Mouse (Mus musculus) neural tube, embryonic 11.5 days (tissue): ENCODE measurements at regions not wholly inside any gene's neighbourhood (a gene's known extent, or its start where the extent isn't known, plus 50 kb on each side); places are given as distances from the start of the nearest gene placed in this dataset.

Experiments used
- ATAC-seq: fragments of 200-750 bp; cut with Nextera tagmentation; 2 replicates; pipeline ENCODE4 v1.8.0; 2017; ENCODE audit warnings: moderate number of reproducible peaks, mild to moderate bottlenecking, moderate TSS enrichment, moderate library complexity; ENCODE audit not compliant: insufficient read depth, low FRiP score, low TSS enrichment
- DNase-seq: peaks from one replicate; pipeline ENCODE4 v3.0.0-alpha.2; 2015; ENCODE audit warnings: low spot score
- H3K27ac ChIP-seq: fragments of 300-500 bp; sonication (generic); 2 replicates; pipeline ENCODE4 v1.5.1; 2014; ENCODE audit warnings: low read depth, mild to moderate bottlenecking, low read length
- H3K27me3 ChIP-seq: fragments of 300-500 bp; sonication (generic); 2 replicates; pipeline ENCODE4 v1.6.1; 2014; ENCODE audit warnings: mild to moderate bottlenecking, low read length, mixed read lengths; ENCODE audit not compliant: control insufficient read depth, insufficient read depth
- H3K36me3 ChIP-seq: fragments of 300-500 bp; sonication (generic); 2 replicates; pipeline ENCODE4 v1.6.1; 2014; ENCODE audit warnings: mild to moderate bottlenecking, low read length, moderate library complexity, mixed read lengths; ENCODE audit not compliant: control insufficient read depth, insufficient read depth
- H3K4me1 ChIP-seq: fragments of 300-500 bp; sonication (generic); 2 replicates; pipeline ENCODE4 v1.6.1; 2014; ENCODE audit warnings: low read length, mixed read lengths; ENCODE audit not compliant: control insufficient read depth, insufficient read depth
- H3K4me2 ChIP-seq: fragments of 300-500 bp; sonication (generic); 2 replicates; pipeline ENCODE4 v1.6.1; 2014; ENCODE audit warnings: low read depth, mild to moderate bottlenecking, moderate library complexity
- H3K4me3 ChIP-seq: fragments of 300-500 bp; sonication (generic); 2 replicates; pipeline ENCODE4 v1.5.1; 2014; ENCODE audit warnings: low read depth, low read length
- H3K9ac ChIP-seq: fragments of 300-500 bp; sonication (generic); 2 replicates; pipeline ENCODE4 v1.6.1; 2014; ENCODE audit warnings: mild to moderate bottlenecking, low read length
- H3K9me3 ChIP-seq: fragments of 300-500 bp; sonication (generic); 2 replicates; pipeline ENCODE4 v1.6.1; 2016; ENCODE audit warnings: low read length; ENCODE audit not compliant: control insufficient read depth
- WGBS: fragments of 180-500 bp; shearing (Covaris S2); extraction: QIAGEN DNeasy Blood & Tissue Kit; methylation state at CpG from one replicate; pipeline ENCODE4 v1.1.7; 2014; 5-methylcytosine and 5-hydroxymethylcytosine counted together

DNA sequence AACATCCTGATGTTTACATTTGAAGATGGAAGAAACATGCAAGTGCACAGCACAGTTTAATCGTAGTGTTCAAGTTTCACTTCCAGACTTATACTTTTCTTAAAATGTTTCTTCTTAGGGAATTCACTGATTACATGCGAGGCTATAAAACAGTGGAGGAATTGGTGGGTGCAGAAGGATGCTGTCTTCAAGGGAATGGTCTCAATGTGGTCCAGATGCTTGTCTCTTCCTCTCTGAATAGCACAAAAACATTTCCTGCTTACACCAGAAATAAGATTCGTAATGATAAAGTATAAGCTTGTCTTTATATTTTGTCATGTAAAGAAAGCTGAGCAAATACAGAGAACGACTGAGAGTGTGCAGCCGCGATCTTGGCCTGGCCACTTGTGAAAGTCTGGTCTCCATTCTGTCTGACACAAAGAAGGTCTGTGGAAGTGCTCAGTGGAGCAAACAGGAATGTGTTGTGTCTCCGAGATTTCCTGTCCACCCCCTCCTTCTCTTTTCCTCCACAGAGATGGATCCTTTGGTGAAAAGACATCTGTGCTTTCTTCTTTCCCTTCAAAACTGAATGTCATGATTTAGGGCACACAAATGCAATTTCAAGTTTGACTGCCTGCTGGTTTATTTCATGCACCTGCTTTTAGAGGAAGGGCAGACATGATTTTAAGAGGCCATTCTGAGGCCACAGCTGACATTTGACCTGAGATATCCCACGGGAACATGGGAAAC lies 346.1 kb upstream of the Rgmb start:
- ATAC-seq (peak; percentile 79; the same call in 1 of the 2 replicates), DNase-seq (peak; percentile 44)
- no peaks in the 10 kb centered on the region for H3K9me3 ChIP-seq
- H3K36me3 ChIP-seq = no peaks in the 10 kb centered on the region
- 28% methylated on average over 8 of the region's 8 CpGs for WGBS
- no peak overlapping the region for H3K4me2 ChIP-seq
- no peaks in the 10 kb centered on the region for H3K27me3 ChIP-seq
- H3K27ac ChIP-seq = peak overlapping the region; percentile 3
- H3K4me1 ChIP-seq = 0 out of 2 replicates have a peak, but pooled peaks cover 4% of the 10 kb centered on the region
- no peak overlapping the region for H3K4me3 ChIP-seq
- H3K9ac ChIP-seq = no peak overlapping the region

DNA sequence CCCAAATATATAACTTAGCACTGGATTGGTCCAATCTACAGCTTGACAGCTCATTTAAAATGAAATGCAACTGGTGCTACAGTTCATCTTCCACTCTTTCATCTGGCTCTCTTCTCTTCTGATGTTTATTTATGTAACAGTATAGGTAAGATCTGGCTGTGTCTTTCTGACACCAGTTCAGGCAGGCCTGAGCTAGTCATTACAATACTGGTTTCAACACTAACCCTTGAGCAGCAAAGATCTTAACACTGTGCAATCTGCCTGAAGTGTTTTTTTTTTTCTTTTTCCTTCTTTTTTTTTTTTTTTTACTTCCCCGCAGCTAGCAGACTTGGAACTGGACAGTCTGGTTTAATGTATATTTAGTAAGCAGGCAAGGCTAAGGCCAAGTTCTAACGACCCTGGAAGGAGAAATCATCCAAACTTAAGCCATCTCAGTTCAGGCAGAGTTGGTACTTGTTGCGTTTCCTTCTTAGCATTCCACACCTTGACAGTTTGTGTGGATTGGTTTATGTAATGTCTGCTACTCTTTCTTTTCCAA lies 342.8 kb upstream of the Rgmb start:
- WGBS = 72% methylated on average over 3 of the region's 3 CpGs
- Histone ChIP-seq H3K27ac (no peak overlapping the region), H3K9me3 (no peaks in the 10 kb centered on the region), H3K9ac (no peak overlapping the region), H3K4me2 (no peak overlapping the region), H3K27me3 (no peaks in the 10 kb centered on the region), H3K4me1 (0 out of 2 replicates have a peak, but pooled peaks cover 4% of the 10 kb centered on the region), H3K4me3 (no peak overlapping the region), H3K36me3 (no peaks in the 10 kb centered on the region)
- DNase-seq = no peak
- ATAC-seq = no peak

DNA sequence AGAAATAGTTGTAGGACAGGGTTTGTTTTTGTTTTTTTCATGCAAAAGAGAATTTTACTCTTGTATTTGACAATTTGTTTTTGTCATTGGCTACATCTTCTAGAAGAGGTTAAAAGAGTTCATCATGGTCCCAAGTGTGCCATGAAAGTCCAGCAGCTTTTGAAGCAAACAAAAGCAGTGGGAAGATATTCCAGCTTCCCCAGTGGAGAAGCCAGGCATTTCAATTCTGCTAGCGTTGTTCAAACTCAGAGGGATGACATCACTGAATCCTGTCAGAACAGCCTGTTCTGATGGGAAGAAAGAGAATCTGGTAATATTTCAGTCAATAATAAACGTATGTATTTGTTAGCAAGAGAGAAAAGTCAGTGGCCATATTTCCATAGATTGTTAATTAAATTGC lies 335.9 kb upstream of the Rgmb start:
- H3K27me3 ChIP-seq = no peaks in the 10 kb centered on the region
- no peaks in the 10 kb centered on the region for H3K4me1 ChIP-seq
- ATAC-seq = no peak
- no peaks in the 10 kb centered on the region for H3K36me3 ChIP-seq
- DNase-seq = no peak
- H3K4me3 ChIP-seq = no peak overlapping the region
- 66% methylated on average over 2 of the region's 2 CpGs for WGBS
- no peaks in the 10 kb centered on the region for H3K9me3 ChIP-seq
- H3K9ac ChIP-seq = no peak overlapping the region
- H3K27ac ChIP-seq = no peak overlapping the region
- H3K4me2 ChIP-seq = no peak overlapping the region

DNA sequence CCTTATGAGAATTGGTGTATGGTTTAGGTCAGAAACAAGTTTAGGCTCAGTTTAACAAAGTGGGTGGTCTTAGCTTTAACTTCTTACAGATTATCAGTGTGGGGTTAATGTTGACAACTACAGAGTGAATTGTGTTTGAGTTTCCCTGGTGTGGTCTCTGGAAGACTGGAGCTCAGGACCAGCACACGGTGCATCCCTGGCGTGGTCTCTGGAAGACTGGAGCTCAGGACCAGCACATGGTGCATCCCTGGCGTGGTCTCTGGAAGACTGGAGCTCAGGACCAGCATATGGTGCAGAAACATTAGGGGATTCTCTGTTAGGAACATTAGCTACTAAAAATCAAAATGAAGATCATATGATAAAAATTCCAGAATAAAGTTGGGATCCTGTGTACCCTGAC lies 327.3 kb upstream of the Rgmb start:
- 0 out of 2 replicates have a peak overlapping the region, but pooled peaks have one; percentile 44 for H3K27ac ChIP-seq
- no peak overlapping the region for H3K9ac ChIP-seq
- no peak overlapping the region for H3K4me2 ChIP-seq
- no peaks in the 10 kb centered on the region for H3K9me3 ChIP-seq
- no peaks in the 10 kb centered on the region for H3K27me3 ChIP-seq
- WGBS = 41% methylated on average over 3 of the region's 3 CpGs
- no peak overlapping the region for H3K4me3 ChIP-seq
- no peak for DNase-seq
- no peaks in the 10 kb centered on the region for H3K36me3 ChIP-seq
- H3K4me1 ChIP-seq = no peaks in the 10 kb centered on the region
- no peak for ATAC-seq

DNA sequence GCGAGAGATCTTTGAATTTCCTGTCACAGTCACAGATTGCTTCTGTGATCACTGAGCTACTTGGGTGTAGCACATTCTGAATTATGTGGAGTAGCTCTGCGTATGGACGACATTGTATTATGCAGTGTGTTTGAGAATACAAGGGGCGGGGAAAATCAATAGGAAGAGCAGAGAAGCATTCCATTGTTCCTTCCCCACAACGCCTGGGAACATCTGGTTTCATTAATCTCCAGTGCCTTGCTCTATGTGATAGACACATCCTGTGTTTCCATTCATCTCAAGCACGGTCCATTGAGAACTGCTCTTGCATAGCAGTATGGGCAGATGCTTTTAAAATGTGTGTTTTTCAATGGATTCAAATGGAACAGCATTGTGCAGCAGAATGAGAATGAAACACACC lies 326.9 kb upstream of the Rgmb start:
- Histone ChIP-seq H3K9me3 (no peaks in the 10 kb centered on the region), H3K4me3 (no peak overlapping the region), H3K4me2 (no peak overlapping the region), H3K27ac (no peak overlapping the region), H3K9ac (no peak overlapping the region), H3K36me3 (no peaks in the 10 kb centered on the region), H3K27me3 (no peaks in the 10 kb centered on the region), H3K4me1 (no peaks in the 10 kb centered on the region)
- 23% methylated on average over 6 of the region's 6 CpGs for WGBS
- ATAC-seq = peak; percentile 53; the same call in 1 of the 2 replicates
- peak; percentile 38 for DNase-seq

DNA sequence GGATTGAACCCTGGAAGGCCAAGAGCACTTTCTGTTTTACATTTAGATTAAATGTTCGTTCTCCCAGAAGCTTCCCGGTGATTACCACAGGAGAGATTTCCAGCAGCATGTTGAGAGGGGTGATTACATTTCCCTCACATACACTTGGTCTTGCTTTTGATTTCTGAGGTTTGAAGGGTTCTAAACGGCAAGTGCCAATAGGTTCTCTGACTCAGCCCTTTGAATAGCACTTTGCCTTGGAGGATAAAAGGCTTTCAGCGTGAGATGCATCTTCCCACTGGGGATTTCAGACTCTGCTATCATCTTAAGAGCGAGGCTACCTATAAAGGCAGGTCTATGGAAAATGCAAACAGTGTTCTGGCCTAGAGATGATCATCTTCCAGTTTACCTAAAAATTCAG lies 326.3 kb upstream of the Rgmb start:
- 60% methylated on average over 5 of the region's 5 CpGs for WGBS
- Histone ChIP-seq H3K27ac (no peak overlapping the region), H3K4me3 (no peak overlapping the region), H3K9me3 (no peaks in the 10 kb centered on the region), H3K36me3 (no peaks in the 10 kb centered on the region), H3K4me2 (no peak overlapping the region), H3K27me3 (no peaks in the 10 kb centered on the region), H3K9ac (no peak overlapping the region), H3K4me1 (no peaks in the 10 kb centered on the region)
- ATAC-seq (no peak), DNase-seq (no peak)

DNA sequence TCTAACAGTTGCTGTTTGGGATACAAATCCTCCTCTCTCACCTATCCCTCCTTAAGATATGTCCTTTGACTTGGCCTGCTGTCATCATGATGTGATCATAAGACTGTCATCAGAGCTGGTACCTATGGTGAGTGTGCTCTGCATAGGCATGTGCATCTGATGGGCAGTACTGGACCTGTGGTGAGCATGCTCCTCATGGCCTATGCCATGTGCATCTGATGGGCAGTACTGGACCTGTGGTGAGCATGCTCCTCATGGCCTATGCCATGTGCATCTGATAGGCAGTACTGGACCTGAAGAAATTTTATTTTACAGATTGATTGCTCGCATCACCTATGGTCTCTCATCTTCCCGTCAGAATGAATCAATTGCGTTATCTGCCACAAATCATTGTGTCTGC lies 325.8 kb upstream of the Rgmb start:
- no peak overlapping the region for H3K27ac ChIP-seq
- H3K9ac ChIP-seq = no peak overlapping the region
- no peaks in the 10 kb centered on the region for H3K4me1 ChIP-seq
- H3K9me3 ChIP-seq = no peaks in the 10 kb centered on the region
- H3K4me3 ChIP-seq = no peak overlapping the region
- no peak overlapping the region for H3K4me2 ChIP-seq
- DNase-seq (no peak), ATAC-seq (peak; percentile 58; the same call in 1 of the 2 replicates)
- no peaks in the 10 kb centered on the region for H3K27me3 ChIP-seq
- no peaks in the 10 kb centered on the region for H3K36me3 ChIP-seq
- 80% methylated on average over 3 of the region's 3 CpGs for WGBS

DNA sequence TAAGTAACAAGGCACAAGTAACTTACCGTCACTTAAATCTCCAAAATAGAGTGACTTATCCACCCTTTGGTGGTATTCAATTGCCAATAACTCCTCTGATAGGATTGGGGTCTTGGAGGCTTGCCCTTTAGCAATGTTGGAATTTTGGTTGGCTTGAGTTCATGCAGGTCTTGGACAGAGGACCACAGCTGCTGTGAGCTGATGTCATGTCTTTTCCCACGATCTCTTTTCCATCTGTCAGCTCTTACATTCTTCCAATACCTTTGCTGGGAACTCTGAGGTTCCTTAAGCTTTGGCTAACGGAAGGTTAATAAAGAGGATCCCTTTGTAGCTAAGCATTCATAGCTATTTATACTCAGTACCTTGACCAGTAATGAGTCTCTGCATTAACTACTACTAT lies 324.7 kb upstream of the Rgmb start:
- H3K4me3 ChIP-seq = no peak overlapping the region
- DNase-seq = no peak
- no peak overlapping the region for H3K9ac ChIP-seq
- H3K9me3 ChIP-seq = no peaks in the 10 kb centered on the region
- H3K27ac ChIP-seq = no peak overlapping the region
- 61% methylated on average over 3 of the region's 3 CpGs for WGBS
- ATAC-seq = no peak
- H3K27me3 ChIP-seq = no peaks in the 10 kb centered on the region
- no peaks in the 10 kb centered on the region for H3K4me1 ChIP-seq
- no peaks in the 10 kb centered on the region for H3K36me3 ChIP-seq
- H3K4me2 ChIP-seq = no peak overlapping the region
